Mouse (Mus musculus) thymus, postnatal 0 days (tissue): ENCODE data around the gene Hs3st1. TPM values are rescaled to one million over a fixed set of nuclear protein-coding genes. Genes with fewer than 3 reads are reported as not detected.
"Not testable (repeated sequence)": the region's sequence is repeated elsewhere in the genome, so short reads cannot be mapped to it uniquely, and the experiment has no call there.

Source experiments
- DNase-seq: peaks from one replicate; pipeline ENCODE4 v3.0.0-alpha.2; 2015; ENCODE audit warnings: low spot score
- polyA plus RNA-seq: library from polyadenylated mRNA; unstranded; fragments of >200 nt; fragmentation: Nextera tagmentation; extraction: Ambion mirVana; gene quantifications from 2 replicates; pipeline ENCODE4 v1.2.1, GENCODE M21; 2015

Gene Hs3st1
- 2.3 and 2.7 TPM in 2 replicates for polyA plus RNA-seq

DNA sequence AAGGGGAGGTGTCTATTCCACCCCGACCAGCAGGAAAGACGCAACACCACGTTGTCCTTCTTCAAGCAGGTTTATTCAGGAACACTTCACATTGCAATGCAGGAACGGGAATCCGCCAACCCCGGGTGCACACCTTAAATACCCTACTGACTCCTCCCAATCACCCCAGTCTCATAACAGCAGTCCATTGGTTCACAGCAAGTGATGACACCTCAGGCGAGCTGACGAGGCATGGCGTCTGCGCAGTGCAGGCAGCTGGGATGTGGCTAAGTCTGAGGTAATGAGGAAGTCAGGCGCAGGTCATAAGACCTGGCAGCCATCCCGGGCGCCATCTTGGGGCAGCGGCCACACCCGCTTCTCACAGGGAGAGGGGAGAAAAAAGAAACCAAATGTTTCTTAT is at the start of gene Hs3st1:
Gene Hs3st1, minus strand, starts transcription at position 101 of the 400 bp plus-strand sequence.
- not testable (repeated sequence) for DNase-seq

DNA sequence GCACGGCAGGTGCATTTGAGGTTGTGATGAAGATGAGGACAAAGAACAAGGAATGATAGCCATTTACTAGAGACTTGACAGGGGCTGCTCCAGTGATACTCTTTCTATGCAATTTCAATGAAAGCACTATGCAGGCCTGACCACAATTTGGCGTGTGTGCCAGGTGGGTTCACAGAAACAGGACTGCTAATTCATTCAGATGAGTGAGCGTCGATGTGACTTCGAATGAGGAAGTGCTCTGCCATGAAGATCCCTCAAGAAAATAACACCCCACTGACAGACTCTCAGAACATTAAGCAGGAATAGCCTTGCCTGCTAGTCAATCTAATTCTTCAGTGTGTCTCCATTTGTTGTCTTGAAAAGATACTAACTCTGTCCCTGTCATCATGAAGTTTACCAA is 49.4 kb upstream of the Hs3st1 start:
- no peak for DNase-seq

DNA sequence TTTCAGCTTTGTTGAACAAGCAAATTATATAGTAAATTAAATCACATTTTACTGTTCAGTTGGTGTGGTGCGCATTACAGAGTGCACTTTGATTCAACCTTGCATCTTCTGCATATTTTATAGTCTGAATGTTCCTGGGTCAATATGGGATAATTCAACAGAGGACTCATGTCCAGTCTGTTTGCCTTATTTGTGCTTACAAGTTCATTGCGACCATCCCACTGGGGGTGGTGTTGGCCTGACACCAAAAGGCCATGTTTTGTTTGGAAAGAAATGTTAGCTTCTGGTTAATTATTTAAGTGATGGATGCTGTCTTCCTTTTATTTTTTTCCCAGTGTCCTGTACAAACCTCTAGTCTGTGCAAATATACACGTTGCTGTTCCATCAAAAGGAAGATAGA is 48.7 kb upstream of the Hs3st1 start:
- no peak for DNase-seq

DNA sequence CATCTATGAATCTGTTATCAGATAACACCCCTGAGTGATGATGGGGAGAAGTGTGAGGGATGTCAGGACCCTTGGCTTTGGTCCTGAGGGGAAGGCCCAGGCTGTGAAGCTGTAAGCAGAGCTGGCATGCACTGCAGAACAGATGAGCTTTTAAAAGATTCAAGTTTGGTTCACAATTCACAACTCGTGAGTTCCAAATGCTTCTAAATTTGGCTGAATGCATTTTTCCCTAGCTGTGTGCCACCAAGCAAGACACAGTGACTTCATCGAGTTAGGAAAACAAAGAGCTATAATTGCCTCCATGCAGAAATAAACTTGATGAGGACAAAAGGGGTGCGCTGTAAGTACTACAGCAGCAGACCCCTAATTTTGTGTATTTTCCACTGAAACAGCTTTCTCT is 48.2 kb upstream of the Hs3st1 start:
- no peak for DNase-seq

DNA sequence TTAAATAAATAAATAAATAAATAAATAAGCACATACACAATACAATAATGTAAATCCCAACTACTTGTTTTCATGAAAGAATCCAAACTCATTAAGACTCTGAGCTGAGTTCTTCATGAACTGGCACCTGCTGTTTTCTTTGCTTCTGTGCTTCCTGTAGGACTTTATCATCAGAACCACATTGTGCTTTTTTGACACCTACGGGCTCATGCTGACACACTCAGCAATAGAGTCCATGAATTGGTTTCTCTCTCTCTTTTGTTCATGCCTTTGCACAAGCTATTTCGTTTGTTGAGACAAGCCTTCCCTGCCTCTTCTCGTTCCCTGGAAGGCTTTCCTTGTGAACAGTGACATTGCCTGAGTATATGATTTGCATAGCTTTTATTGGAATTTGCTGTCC is 46.8 kb upstream of the Hs3st1 start:
- no peak for DNase-seq

DNA sequence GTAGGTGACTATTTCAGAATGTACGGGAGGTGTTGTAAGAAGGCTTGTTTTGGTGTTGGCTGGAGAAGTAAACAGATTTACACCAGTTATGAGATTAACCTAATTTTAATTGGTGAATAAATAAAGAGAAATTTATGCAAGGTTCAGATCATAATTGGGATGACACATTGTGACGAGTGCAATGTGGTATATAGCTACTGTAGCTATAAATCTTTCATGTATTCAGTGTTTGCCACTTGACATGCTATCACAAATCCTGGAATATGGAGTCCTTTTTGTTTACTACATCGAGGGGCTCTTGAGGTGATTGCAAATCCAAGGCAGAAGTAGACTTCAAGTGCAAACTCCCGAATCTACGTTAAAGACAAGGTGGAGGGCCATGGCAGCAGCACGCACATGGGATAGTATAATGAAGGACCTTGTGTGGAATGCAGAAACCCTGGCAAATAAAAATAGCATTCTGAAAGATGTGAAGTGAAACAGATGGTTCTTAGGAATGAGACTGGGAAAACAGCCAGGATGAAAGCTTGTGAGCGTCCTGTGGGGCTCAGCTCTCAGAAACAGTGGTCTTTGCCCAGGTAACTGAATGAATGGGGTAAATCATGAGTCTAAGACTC is 21.9 kb upstream of the Hs3st1 start:
- DNase-seq, result no peak

DNA sequence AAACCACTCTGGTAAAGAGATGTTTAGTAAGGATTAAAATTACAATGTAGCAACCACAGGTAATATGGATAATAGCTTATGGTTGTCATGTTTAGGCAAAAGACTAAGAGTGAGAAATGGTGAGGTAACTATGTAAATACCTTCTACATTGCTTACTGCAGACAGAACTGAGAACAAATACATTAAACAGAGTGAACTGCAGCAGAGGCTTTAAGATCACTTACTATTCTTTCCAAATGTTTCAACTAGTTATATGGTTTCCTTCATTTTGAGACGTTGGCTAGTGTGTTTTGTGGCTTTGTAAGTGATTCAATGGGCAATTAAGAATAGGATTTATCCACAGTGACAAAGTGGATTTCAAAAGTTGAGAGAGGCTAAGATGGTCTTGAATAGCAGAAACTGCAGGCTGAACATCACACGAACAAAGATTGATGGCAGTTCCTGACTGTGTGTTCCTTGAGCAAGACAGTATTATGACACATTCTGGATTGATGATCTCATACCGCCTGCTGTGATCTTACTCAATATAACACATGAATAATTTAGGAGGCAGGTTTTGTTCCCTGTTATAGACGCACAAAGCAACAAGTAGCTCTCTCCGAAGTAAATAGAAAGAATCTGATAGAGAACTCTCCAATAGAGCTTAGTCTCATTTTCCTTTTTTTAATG is 16.5 kb upstream of the Hs3st1 start:
- DNase-seq, result no peak

DNA sequence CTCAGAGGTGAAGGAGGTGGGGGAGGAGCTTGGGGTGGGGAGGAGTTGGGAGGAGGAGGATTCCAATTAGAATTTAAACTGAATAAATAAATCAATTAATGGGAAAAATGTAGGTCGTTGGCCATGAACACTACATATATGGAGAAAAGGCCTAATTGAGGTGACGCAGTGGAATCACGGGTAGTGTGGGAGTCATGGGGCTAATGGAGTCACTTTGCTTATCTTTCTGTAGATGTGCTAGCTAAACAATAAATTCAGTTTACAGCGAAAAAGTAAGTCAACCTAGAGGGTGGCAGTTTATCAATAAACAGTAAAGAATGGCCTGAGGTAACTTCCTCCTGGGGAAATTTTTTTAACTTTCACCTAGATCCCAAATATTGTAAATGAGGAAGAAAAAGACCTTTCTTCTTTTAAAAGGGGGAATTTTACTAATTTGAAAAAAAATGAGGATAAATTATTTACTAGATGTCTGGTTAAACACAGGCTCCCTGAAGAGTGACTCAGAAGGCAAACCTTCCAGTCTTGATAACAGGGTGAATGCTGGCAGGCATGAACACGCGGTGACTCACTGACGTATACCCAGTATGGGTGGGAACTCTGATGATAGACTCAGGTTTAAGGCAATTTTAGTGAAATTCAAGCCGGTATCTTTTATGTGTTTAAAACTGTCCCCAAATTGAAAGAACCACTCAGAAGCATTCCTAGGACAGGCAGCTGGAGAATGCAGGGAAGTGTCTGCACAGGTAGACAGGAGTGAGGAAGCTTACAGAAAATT is 6.6 kb upstream of the Hs3st1 start:
- DNase-seq, result no peak

DNA sequence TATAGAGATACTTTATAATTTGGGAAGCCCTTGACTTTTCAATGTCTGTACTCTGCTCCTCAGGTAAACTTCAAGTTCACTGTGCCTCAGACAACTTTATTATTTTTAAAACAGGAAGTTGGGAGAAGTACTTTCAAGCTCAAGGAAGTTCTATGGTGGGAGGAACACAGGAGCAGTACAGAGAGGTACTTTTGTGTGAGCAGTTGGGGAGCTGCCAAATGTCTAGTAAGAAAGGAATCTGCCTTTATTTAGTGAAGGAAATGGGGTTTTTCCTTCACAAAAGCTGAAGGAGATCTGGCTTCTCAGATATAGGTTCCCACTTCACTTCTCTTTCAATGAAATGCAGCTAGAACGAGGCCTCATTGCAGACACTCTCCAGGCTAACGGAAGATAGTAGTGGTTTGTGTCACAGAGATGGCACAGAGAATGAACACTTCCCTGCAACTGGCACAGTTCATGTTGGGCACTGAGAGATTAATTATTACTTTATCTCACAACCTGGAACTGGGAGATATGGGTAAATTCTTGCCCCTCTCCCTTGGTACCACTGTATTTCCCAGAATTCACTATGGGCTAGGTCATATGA is 3.7 kb upstream of the Hs3st1 start:
- no peak for DNase-seq

DNA sequence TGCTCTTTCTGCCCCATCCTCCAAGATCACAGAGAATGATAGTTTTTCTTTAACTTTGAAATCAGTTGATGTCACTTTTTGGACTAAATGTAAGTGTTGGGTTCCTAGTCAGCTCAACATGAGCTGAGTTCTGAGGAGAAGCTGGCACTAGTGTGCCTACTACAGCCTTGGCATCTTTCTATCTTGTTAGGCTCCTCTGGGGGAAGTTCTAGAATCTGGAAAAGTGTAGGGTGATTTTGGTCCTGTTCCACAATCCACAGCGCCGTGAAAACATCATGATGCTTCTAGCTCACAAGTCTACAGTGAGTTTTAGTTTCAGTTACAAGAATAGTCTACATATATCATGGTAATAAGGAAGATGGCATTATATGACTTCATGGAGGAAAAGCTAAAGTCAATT is 18.4 kb downstream of the Hs3st1 start:
- no peak for DNase-seq

DNA sequence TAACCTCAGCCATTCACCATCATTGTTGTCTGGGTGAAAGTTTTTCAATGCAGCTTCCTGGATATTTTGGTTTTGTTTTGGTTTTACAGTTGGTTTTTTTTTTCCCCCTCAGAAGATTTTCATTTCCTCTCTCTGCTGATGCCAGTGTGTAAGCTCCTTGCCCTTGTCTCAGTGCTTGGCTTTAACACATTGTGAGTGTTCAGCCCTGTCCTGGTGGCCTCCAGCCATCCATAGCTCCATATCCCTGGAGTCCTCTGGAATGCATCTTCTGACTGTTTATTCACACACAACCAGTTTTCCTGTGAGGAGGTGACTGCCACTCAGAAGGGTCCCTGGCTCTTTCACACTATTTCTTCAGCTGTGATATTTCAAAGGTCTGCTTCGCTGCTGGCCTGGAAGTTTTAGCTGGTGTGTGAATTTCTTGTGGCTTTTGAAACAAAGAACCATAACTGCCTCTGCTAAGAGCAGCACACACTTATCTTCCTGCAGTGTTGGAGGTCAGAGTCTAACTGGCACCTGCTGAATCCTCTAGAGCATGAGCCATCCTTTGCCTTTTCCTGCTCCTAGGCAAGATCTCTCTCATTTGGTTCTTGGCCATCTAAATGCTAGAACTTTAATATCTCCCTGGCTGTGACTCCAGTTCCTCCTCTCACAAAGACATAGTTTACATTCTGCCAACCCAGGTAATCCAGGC is 21.4 kb downstream of the Hs3st1 start:
- no peak for DNase-seq

DNA sequence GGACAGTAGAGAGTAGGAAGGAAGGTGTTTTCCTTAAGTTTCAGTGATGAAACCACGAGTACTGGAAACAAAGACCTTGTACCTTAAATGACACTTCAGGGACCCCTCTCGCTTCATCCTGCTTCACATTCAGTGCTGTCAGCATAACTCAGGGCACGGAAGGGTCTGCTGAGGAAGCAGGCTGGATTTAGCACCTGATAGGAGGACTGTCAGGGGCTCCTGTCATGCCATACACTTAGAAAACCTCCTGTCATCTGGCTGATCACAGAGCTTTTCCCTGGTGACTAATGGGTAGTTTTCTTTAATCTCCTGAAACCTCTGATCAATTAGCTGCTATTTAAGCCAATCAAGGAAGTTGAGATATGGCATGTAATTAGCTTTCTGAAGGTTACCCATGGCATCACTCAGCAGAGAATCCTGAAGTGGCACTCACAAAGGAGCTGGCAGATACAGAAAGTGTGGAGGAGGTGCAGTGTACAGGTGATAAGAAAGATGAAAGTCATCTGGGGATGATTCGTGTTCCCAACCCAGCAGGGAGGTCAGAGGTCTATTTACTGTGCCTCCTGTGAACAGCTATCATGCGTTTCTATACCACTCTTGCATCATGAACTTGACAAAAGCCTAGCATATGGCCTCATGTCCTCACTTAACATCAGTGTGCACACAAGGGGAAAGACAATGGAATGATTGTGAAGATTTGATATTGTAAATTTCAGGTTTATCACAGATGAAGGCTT is 22.1 kb downstream of the Hs3st1 start:
- DNase-seq, result no peak

DNA sequence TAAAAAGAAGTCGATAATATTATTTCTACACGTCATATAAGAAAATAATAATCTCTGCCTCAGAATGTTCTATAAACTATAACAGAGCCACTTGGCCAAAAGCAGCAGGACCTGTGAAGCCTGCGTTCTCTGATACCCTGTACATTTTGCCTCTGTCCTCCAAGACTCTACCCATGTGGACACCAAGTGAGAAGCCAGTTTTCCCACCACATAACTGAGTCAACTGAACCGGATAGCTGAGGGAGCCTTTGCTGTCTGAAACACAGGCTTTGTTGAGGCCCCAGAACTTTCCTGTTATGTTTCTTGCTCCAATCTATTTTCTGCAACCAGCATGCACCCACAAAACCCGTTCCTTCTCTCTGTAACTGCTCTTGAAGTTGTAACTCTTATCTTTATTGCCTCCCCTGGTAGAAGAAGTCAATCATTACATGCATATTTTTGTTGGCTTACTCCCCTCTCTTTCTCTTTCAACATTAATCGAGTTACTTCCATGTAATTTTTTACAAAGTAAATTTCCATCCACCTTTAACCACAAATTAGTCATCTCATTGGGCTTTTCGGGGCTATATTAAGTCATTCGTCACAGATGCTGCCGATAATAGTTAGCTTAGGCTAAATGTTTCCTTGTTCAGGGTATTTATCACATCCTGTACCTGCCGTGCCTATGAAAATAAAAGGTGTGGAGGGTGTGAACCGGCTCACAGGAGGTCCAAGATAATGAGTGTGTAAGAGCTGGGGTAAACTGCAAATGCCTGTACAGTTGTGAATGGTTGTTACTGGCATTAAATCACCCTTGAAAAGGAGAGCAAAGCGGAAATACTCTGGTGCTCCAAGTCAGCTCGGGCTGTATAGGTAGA is 39.4 kb downstream of the Hs3st1 start:
- no peak for DNase-seq

DNA sequence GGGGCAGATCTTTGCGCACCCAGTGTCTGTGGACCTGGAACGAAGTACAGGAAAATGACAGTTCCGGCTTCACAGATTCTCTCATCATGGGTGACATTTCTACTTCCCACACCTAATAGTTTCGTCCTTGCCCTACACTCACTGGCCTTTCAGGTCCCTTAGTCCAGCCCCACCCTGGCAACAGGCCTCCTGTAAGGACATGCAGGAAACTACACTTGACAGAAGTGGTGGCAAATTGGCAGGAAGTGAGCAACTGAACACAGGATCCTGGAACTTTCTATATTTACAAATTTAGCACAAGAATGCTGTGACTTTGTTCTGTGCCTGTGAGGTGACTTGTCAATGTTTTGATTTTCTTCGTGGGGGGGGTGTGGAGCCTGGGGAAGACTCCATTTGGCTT is 40.1 kb downstream of the Hs3st1 start:
- no peak for DNase-seq

DNA sequence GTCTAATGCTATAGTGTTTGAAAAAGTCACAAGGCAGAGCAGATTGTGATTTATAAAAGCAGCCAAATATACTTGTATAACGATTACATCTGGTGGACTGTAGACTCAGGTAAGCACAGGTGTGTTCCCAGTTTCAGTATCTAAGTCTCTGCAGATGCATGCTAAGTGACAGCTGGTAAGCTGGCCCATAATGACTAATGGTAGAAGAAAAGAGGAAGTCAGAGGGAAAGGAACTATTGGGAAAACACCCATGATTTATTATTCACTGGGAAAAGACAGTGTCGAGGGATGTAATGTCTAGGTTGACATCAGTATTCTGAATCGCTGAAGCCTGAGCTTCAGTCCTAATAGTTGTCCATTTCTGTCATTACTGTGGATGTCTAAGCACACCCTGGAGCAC is 49.7 kb downstream of the Hs3st1 start:
- no peak for DNase-seq

DNA sequence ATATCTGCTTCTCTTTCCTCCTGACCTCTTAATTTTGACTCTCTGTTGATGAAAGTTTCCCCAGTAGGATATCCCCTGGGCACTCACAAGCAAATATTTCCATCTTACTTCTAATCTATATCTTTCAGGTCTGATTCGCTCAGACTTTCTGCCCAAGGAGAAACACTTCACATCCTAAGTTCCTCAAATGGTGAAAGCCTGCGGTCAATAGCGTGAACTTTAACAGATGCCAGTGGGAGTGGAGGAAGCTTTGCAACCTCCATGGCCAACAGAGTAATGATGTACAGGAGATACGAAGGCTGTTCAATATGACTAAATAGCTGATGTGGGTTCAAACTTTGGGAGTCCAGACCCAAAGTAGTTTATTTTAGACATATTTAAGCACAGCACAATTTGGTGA is 94.4 kb downstream of the Hs3st1 start:
- DNase-seq, result no peak

DNA sequence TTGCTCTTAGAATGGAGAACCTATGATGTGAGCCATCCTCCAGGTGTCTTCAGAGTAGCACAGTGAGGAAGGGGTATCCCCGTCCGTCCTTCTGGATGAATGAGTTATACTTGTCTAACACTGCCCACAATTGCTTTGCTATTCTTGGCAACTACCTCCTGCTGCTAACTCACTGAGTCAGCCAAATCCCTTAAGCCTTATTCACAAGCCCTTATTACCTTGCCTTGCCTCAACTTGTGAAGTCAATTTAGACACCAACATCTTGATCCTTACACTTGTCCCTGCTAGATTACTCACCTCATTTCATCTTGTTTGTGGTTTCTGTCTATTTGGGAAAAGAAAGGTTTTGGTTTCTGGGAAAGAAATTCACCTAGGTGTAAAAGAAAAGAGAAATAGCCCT is 95.9 kb downstream of the Hs3st1 start:
- DNase-seq, result no peak

DNA sequence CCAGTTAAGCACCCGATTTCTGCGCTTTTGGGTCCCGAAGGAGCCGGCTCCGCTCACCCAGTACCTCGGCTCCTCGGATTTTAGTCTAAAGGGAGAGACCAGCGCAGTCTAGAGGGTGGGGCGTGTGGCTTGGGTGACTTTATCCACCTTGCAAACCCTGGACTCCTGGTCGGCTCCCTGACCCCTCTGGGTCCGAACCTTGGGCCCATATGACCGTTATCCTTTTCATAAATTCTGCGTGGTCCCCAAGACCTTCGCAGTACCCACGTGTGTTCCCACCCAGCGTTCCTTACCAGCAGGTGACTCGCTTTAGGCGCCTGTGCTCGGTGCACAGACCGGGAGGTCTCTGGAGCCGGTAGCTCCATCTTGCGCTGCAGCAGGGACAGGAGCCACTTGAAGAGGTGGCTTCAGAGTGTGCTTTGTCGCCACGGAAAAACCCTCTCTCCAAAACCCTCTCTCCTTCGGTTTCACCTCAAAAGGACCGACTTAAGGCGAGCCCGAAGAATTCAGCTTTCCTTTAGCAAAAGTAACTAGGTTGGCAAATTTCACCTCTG is 110.4 kb downstream of the Hs3st1 start:
- DNase-seq, result no peak
